Mouse (Mus musculus): ENCODE data around the gene Ewsr1. TPM values are rescaled to one million over a fixed set of nuclear protein-coding genes. Genes with fewer than 3 reads are reported as not detected.

Ewsr1 gene
- polyA plus RNA-seq (2021; fragmentation: Nextera tagmentation): 115 and 120 TPM in 2 replicates
- long read RNA-seq, experiment 1, transcript Ewsr1-203 (17 exons, 2,588 nt): major isoform, 119 of 214 reads
- long read RNA-seq, experiment 1, partial matches to known transcripts: 37 of 214 reads
- long read RNA-seq, experiment 1, other reads (novel, unspliced or antisense): 53 of 214 reads
- long read RNA-seq, experiment 2, transcript Ewsr1-203 (17 exons, 2,588 nt): major isoform, 504 of 809 reads
- long read RNA-seq, experiment 2, partial matches to known transcripts: 56 of 809 reads
- long read RNA-seq, experiment 2, other reads (novel, unspliced or antisense): 245 of 809 reads

GRCm38 (mm10) chr11:5098736-5099542 lies at the start of gene Ewsr1, which contains the start of gene Rhbdd3:
TSS of gene Ewsr1 (minus strand) at chr11:5099266.
TSS of gene Rhbdd3 (plus strand) at chr11:5098926.

GRCm38 (mm10) chr11:5065056-5065821 lies 33.8 kb downstream of the Ewsr1 start, which contains the start of gene Gas2l1:
TSS of gene Gas2l1 (minus strand) at chr11:5065327.

GRCm38 (mm10) chr11:5057856-5058641 lies 41.0 kb downstream of the Ewsr1 start, which contains the start of gene Rasl10a:
TSS of gene Rasl10a (plus strand) at chr11:5058128.

Small RNA genes lying within 50 kb of the gene (microRNA-seq; reads per million reads assigned to microRNA genes)
- not detected for gene Gm47296

Other genes with a start within 250 kb of the Ewsr1 start
- 18.3 and 18.7 TPM in 2 replicates for gene Nf2, start 249.7 kb downstream of the Ewsr1 start, polyA plus RNA-seq (2021; fragmentation: Nextera tagmentation)
- gene Nipsnap1, start 225.3 kb downstream of the Ewsr1 start, polyA plus RNA-seq (2021; fragmentation: Nextera tagmentation): 102 and 117 TPM in 2 replicates
- 25.4 and 28.2 TPM in 2 replicates for gene Thoc5, start 203.9 kb downstream of the Ewsr1 start, polyA plus RNA-seq (2021; fragmentation: Nextera tagmentation)
- gene Nefh, start 151.2 kb downstream of the Ewsr1 start, polyA plus RNA-seq (2021; fragmentation: Nextera tagmentation): 12.1 and 15.7 TPM in 2 replicates
- 94.4 and 139 TPM in 2 replicates for gene Ap1b1, start 112.4 kb downstream of the Ewsr1 start, polyA plus RNA-seq (2021; fragmentation: Nextera tagmentation)
- gene Rasl10a, start 41.1 kb downstream of the Ewsr1 start, polyA plus RNA-seq (2021; fragmentation: Nextera tagmentation): 125 and 143 TPM in 2 replicates
- gene Gas2l1, start 33.9 kb downstream of the Ewsr1 start, polyA plus RNA-seq (2021; fragmentation: Nextera tagmentation): 17.9 and 24.5 TPM in 2 replicates
- gene Rhbdd3, start 340 bp downstream of the Ewsr1 start, polyA plus RNA-seq (2021; fragmentation: Nextera tagmentation): 21.3 and 23.8 TPM in 2 replicates
- gene Emid1, start 53.0 kb upstream of the Ewsr1 start, polyA plus RNA-seq (2021; fragmentation: Nextera tagmentation): 6.5 and 6.8 TPM in 2 replicates
- gene Kremen1, start 162.3 kb upstream of the Ewsr1 start, polyA plus RNA-seq (2021; fragmentation: Nextera tagmentation): 2.2 and 2.8 TPM in 2 replicates

All from layer of hippocampus, adult 6 months (tissue).